Mouse (Mus musculus) B cell, adult 67 days (primary cell): ENCODE results near the gene Hbb-bt. TPM values are rescaled to one million over a fixed set of nuclear protein-coding genes. Genes with fewer than 3 reads are reported as not detected.

ENCODE experiments used
- total RNA-seq, 2 experiments: library from RNA; stranded (reverse); gene quantifications; 4 replicates each; pipeline ENCODE4 v1.2.4; 2023

The Hbb-bt gene
- 10 to 100 TPM in 1 of 2 experiments, 1 to 10 TPM in 1; 3.1 to 49.4 TPM for total RNA-seq

GRCm38 (mm10) chr7:103813766-103814165 lies at the start of gene Hbb-bt:
Hbb-bt (minus strand) TSS chr7:103813996.

GRCm38 (mm10) chr7:103853090-103853489 lies 39.3 kb upstream of the Hbb-bt start, which contains the start of gene Hbb-y:
Hbb-y (minus strand) TSS chr7:103853216.

GRCm38 (mm10) chr7:103843034-103843433 lies 29.2 kb upstream of the Hbb-bt start, which contains the start of gene Hbb-bh1:
Hbb-bh1 (minus strand) TSS chr7:103843164.

GRCm38 (mm10) chr7:103840268-103840667 lies 26.5 kb upstream of the Hbb-bt start, which contains the start of gene Hbb-bh2:
Hbb-bh2 (minus strand) TSS chr7:103840520.

GRCm38 (mm10) chr7:103827808-103828207 lies 14.0 kb upstream of the Hbb-bt start, which contains the start of gene Hbb-bs:
Hbb-bs (minus strand) TSS chr7:103828096.

GRCm38 (mm10) chr7:103791721-103792120 lies 22.1 kb downstream of the Hbb-bt start, which contains the start of gene Olfr67:
Olfr67 (minus strand) TSS chr7:103791821.

GRCm38 (mm10) chr7:103779598-103779997 lies 34.2 kb downstream of the Hbb-bt start, which contains the start of gene Olfr68:
Olfr68 (minus strand) TSS chr7:103779698.

GRCm38 (mm10) chr7:103771494-103771893 lies 42.3 kb downstream of the Hbb-bt start, which contains the start of gene Olfr69:
Olfr69 (minus strand) TSS chr7:103771594.

Other genes starting within 250 kb of the Hbb-bt start
- not detected for gene Olfr616, start 244.9 kb downstream of the Hbb-bt start, total RNA-seq
- not detected for gene Olfr617, start 240.9 kb downstream of the Hbb-bt start, total RNA-seq
- not detected for gene Olfr618, start 223.9 kb downstream of the Hbb-bt start, total RNA-seq
- gene Olfr619, start 213.4 kb downstream of the Hbb-bt start, total RNA-seq = not detected
- not detected for gene Olfr620, start 201.5 kb downstream of the Hbb-bt start, total RNA-seq
- gene Olfr622, start 171.3 kb downstream of the Hbb-bt start, total RNA-seq = not detected
- gene Olfr623, start 150.3 kb downstream of the Hbb-bt start, total RNA-seq = not detected
- gene Olfr624, start 142.8 kb downstream of the Hbb-bt start, total RNA-seq = not detected
- not detected for gene Olfr625-ps1, start 131.3 kb downstream of the Hbb-bt start, total RNA-seq
- not detected for gene Olfr243, start 99.3 kb downstream of the Hbb-bt start, total RNA-seq
- not detected for gene Olfr628, start 83.6 kb downstream of the Hbb-bt start, total RNA-seq
- gene Olfr629, start 69.1 kb downstream of the Hbb-bt start, total RNA-seq = not detected
- gene Olfr630, start 56.7 kb downstream of the Hbb-bt start, total RNA-seq = not detected
- gene Olfr69, start 42.4 kb downstream of the Hbb-bt start, total RNA-seq = not detected
- gene Olfr68, start 34.3 kb downstream of the Hbb-bt start, total RNA-seq = not detected
- not detected for gene Olfr67, start 22.2 kb downstream of the Hbb-bt start, total RNA-seq
- 100 to 1,000 TPM in 1 of 2 experiments, 10 to 100 TPM in 1; 22.4 to 295 TPM for gene Hbb-bs, start 14.1 kb upstream of the Hbb-bt start, total RNA-seq
- gene Hbb-bh2, start 26.5 kb upstream of the Hbb-bt start, total RNA-seq = not detected
- not detected for gene Hbb-bh1, start 29.2 kb upstream of the Hbb-bt start, total RNA-seq
- not detected for gene Hbb-y, start 39.2 kb upstream of the Hbb-bt start, total RNA-seq
- gene Olfr66, start 72.3 kb upstream of the Hbb-bt start, total RNA-seq = not detected
- not detected for gene Olfr64, start 80.5 kb upstream of the Hbb-bt start, total RNA-seq
- gene Olfr65, start 89.5 kb upstream of the Hbb-bt start, total RNA-seq = not detected
- gene Olfr631, start 114.8 kb upstream of the Hbb-bt start, total RNA-seq = not detected
- not detected for gene Olfr632, start 120.4 kb upstream of the Hbb-bt start, total RNA-seq
- not detected for gene Olfr633, start 130.4 kb upstream of the Hbb-bt start, total RNA-seq
- gene Olfr635, start 157.2 kb upstream of the Hbb-bt start, total RNA-seq = not detected
- gene Olfr638, start 184.8 kb upstream of the Hbb-bt start, total RNA-seq = not detected
- gene Olfr639, start 203.3 kb upstream of the Hbb-bt start, total RNA-seq = not detected
- gene Olfr640, start 211.6 kb upstream of the Hbb-bt start, total RNA-seq = not detected
- not detected for gene Olfr641, start 221.4 kb upstream of the Hbb-bt start, total RNA-seq
- not detected for gene Olfr642, start 238.7 kb upstream of the Hbb-bt start, total RNA-seq
- gene 4930516K23Rik, start 247.4 kb upstream of the Hbb-bt start, total RNA-seq = not detected